Comparison of ENCODE assay signal across 10 mouse cellular contexts in genomic region chr17:88106365-88106764, GRCm38 (mm10). TPM values are rescaled to one million over a fixed set of nuclear protein-coding genes. Genes with fewer than 3 reads are reported as not detected.
A peak's percentile ranks its signal among the peaks of the same experiment; 100 is the strongest.
DNase-seq lines count a peak whose midpoint lies in the region.
"Had no signal": no experiment of that assay in that cellular context is flagged by ENCODE, and none has a peak within 500 bp of the region (broad histone marks: within the 10 kb centered on the region; RNA-seq: fewer than 3 reads in every experiment).

No protein-coding gene starts in this region.

- no peaks in the 10 kb centered on the region for H3K9me3 ChIP-seq in heart, embryonic 10.5 days
- H3K9me3 ChIP-seq: intestine, embryonic 15.5 days had no signal

- WGBS in heart, embryonic 10.5 days, result 89% methylated on average over 9 of the region's 9 CpGs

- peak; percentile 29 to 35 for DNase-seq in heart, adult 9 months (ENCODE audit: low spot score in 2 of 2)
- no peak for DNase-seq in heart, embryonic 10.5 days (ENCODE audit: low spot score)
- peak; percentile 88 for DNase-seq in 3T3-L1 (ENCODE audit: low read depth, low spot score)
- peak; percentile 63 for DNase-seq in MN1 (ENCODE audit: low spot score)
- DNase-seq in gastrocnemius, postnatal 25 days, result peak; percentile 60
- no peak for DNase-seq in ovary, adult 18-20 months (ENCODE audit: low spot score)
- DNase-seq in spleen, postnatal 36 days (ENCODE audit: low spot score in 2 of 2), result no peak

- H3K4me1 ChIP-seq in heart, embryonic 10.5 days, result no peaks in the 10 kb centered on the region
- H3K4me1 ChIP-seq: intestine, embryonic 15.5 days had no signal

- H3K4me3 ChIP-seq in heart, embryonic 10.5 days, result no peak overlapping the region
- H3K4me3 ChIP-seq: intestine, embryonic 15.5 days; left cerebral cortex, adult 2 months had no signal

- no peak overlapping the region for H3K27ac ChIP-seq in heart, embryonic 10.5 days
- H3K27ac ChIP-seq: intestine, embryonic 15.5 days; left cerebral cortex, adult 2 months; liver, embryonic 14.5 days had no signal

- H3K36me3 ChIP-seq in heart, embryonic 10.5 days, result no peaks in the 10 kb centered on the region
- H3K36me3 ChIP-seq: intestine, embryonic 15.5 days had no signal

- no peaks in the 10 kb centered on the region for H3K27me3 ChIP-seq in heart, embryonic 10.5 days (ENCODE audit: insufficient read depth, poor library complexity, severe bottlenecking)
- H3K27me3 ChIP-seq: intestine, embryonic 15.5 days had no signal

RNA-seq across cellular contexts. Expression of gene Fbxo11, which starts 41.3 kb away (rescaled TPM):
- 11.0 TPM in 2 replicates for polyA plus RNA-seq in heart, embryonic 10.5 days (2016; fragmentation: Nextera tagmentation; extraction: Ambion mirVana)
- 10 to 100 TPM; 27.0 to 27.2 TPM for total RNA-seq in gastrocnemius, postnatal 25 days (2021)

Comparison
In these comparisons a context has a peak if more than half of its experiments do, and no peak if none do; other contexts are left out.
1. DNase-seq: peak in heart, adult 9 months (2 of 2), 3T3-L1 (single experiment), MN1 (single experiment) and gastrocnemius, postnatal 25 days (single experiment); none in heart, embryonic 10.5 days (single experiment), ovary, adult 18-20 months (single experiment) and spleen, postnatal 36 days (0 of 2).